Mouse (Mus musculus) kidney, embryonic 14.5 days (tissue): Measurements from ENCODE around the gene Ap1m2. TPM values are rescaled to one million over a fixed set of nuclear protein-coding genes. Genes with fewer than 3 reads are reported as not detected.
A peak's percentile ranks its signal among the peaks of the same experiment; 100 is the strongest.
"Not testable (repeated sequence)": the region's sequence is repeated elsewhere in the genome, so short reads cannot be mapped to it uniquely, and the experiment has no call there.

ENCODE experiments used
- ATAC-seq: fragments of 200-750 bp; cut with Nextera tagmentation; 2 replicates; pipeline ENCODE4 v1.8.0; 2017; ENCODE audit warnings: moderate number of reproducible peaks, mild to moderate bottlenecking, moderate TSS enrichment, moderate library complexity; ENCODE audit not compliant: low FRiP score, low TSS enrichment
- H3K27ac ChIP-seq: fragments of 300-500 bp; sonication (generic); 2 replicates; pipeline ENCODE4 v1.5.1; 2014; ENCODE audit warnings: low read depth, mild to moderate bottlenecking, low read length, moderate library complexity, mixed read lengths
- H3K27me3 ChIP-seq: fragments of 300-500 bp; sonication (generic); 2 replicates; pipeline ENCODE4 v1.6.1; 2014; ENCODE audit warnings: mild to moderate bottlenecking, low read length; ENCODE audit not compliant: control insufficient read depth, insufficient read depth
- H3K36me3 ChIP-seq: fragments of 300-500 bp; sonication (generic); 2 replicates; pipeline ENCODE4 v1.6.1; 2014; ENCODE audit warnings: low read length, mixed read lengths; ENCODE audit not compliant: control insufficient read depth, insufficient read depth
- H3K4me1 ChIP-seq: fragments of 300-500 bp; sonication (generic); 2 replicates; pipeline ENCODE4 v1.6.1; 2014; ENCODE audit warnings: low read length, mixed read lengths; ENCODE audit not compliant: control insufficient read depth, insufficient read depth
- H3K4me2 ChIP-seq: fragments of 300-500 bp; sonication (generic); replicated peaks from 2 replicates; pipeline ENCODE4 v1.6.1; 2014; ENCODE audit warnings: low read depth, mild to moderate bottlenecking, low read length
- H3K4me3 ChIP-seq: fragments of 300-500 bp; sonication (generic); 2 replicates; pipeline ENCODE4 v1.5.1; 2014; ENCODE audit warnings: mild to moderate bottlenecking, low read length
- H3K9ac ChIP-seq: fragments of 300-500 bp; sonication (generic); 2 replicates; pipeline ENCODE4 v1.6.1; 2014; ENCODE audit warnings: low read depth, mild to moderate bottlenecking, low read length, moderate library complexity
- H3K9me3 ChIP-seq: fragments of 300-500 bp; sonication (generic); 2 replicates; pipeline ENCODE4 v1.6.1; 2016; ENCODE audit warnings: low read length; ENCODE audit not compliant: control insufficient read depth
- WGBS: fragments of 180-500 bp; shearing (Covaris S2); extraction: QIAGEN DNeasy Blood & Tissue Kit; methylation state at CpG from one replicate; pipeline ENCODE4 v1.1.7; 2014; 5-methylcytosine and 5-hydroxymethylcytosine counted together
- polyA plus RNA-seq: library from polyadenylated mRNA; unstranded; fragments of >200 nt; fragmentation: Nextera tagmentation; extraction: Ambion mirVana; gene quantifications from 2 replicates; pipeline ENCODE4 v1.2.1, GENCODE M21; 2014

Ap1m2 gene
- polyA plus RNA-seq, 1 experiment from 2014 or later = 36.0 TPM

DNA sequence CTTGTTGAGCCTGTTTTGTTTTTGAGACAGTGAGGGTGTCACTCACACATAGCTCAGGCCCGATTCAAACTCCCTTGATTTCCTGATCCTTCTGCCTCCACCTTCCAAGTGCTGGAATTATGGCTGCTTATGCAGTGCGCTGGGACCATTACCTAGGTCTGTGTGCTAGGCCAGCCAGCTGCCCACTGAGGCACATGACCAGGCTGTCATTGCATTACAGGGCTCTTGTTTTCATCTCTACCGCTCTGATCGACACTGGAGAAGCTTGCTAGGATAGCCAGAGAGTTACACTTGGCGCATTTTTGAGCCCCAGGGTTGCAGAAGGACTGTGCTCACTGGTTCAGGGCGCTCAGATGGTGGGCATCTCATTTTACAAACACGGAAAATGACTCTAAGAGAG, 442 bp downstream of the Ap1m2 start:
- H3K27me3 ChIP-seq = peaks cover 7% of the 10 kb centered on the region; the same call in 1 of the 2 replicates
- peak overlapping the region; percentile 42 for H3K4me3 ChIP-seq
- no peaks in the 10 kb centered on the region for H3K36me3 ChIP-seq
- H3K9me3 ChIP-seq = no peaks in the 10 kb centered on the region
- 30% methylated on average over 7 of the region's 7 CpGs for WGBS
- peak overlapping the region; percentile 4; the same call in 1 of the 2 replicates for H3K4me2 ChIP-seq
- H3K27ac ChIP-seq = no peak overlapping the region
- no peak overlapping the region for H3K9ac ChIP-seq
- no peak for ATAC-seq
- 0 out of 2 replicates have a peak, but pooled peaks cover 4% of the 10 kb centered on the region for H3K4me1 ChIP-seq

- Histone ChIP-seq H3K36me3 (no peaks in the 10 kb centered on the region), H3K4me2 (0 out of 2 replicates have a peak overlapping the region, but pooled peaks have one; percentile 10), H3K9me3 (no peaks in the 10 kb centered on the region), H3K9ac (0 out of 2 replicates have a peak overlapping the region, but pooled peaks have one; percentile 0), H3K27me3 (peaks cover 7% of the 10 kb centered on the region; the same call in 1 of the 2 replicates), H3K27ac (no peak overlapping the region), H3K4me1 (0 out of 2 replicates have a peak, but pooled peaks cover 4% of the 10 kb centered on the region), H3K4me3 (no peak overlapping the region)
- WGBS = 51% methylated on average over 15 of the region's 15 CpGs
- ATAC-seq = peak; percentile 45; the same call in 1 of the 2 replicates
Measured at GRCm38 (mm10) chr9:21309150-21309741, 2.9 kb downstream of the Ap1m2 start.

DNA sequence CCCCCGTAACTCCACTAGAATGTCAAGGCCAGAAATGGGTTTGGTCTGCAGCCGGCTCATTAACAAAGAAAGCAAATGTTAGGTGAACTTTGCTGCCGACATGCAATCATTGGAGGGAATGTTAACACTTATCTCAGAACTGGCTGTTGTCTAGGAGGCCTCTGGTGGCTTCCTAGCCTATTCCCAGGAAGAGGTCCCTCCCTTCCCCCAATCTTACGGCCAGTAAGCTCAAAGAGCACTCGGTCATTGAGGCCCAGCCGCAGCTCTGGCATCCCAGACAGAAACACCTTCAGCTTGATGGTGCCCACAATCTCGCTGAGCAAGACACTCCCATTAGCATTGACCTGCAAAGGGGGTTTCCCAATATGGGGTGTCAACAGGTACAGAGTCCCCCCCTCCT, 7.1 kb downstream of the Ap1m2 start:
- Histone ChIP-seq H3K4me2 (no peak overlapping the region), H3K9ac (no peak overlapping the region), H3K27ac (no peak overlapping the region), H3K27me3 (no peaks in the 10 kb centered on the region), H3K9me3 (no peaks in the 10 kb centered on the region), H3K36me3 (no peaks in the 10 kb centered on the region), H3K4me1 (0 out of 2 replicates have a peak, but pooled peaks cover 4% of the 10 kb centered on the region), H3K4me3 (no peak overlapping the region)
- ATAC-seq = no peak
- 73% methylated on average over 7 of the region's 7 CpGs for whole genome bisulfite sequencing

- H3K27me3 ChIP-seq = no peaks in the 10 kb centered on the region
- no peaks in the 10 kb centered on the region for H3K36me3 ChIP-seq
- no peak overlapping the region for H3K4me2 ChIP-seq
- no peak overlapping the region for H3K4me3 ChIP-seq
- H3K27ac ChIP-seq = no peak overlapping the region
- ATAC-seq = no peak
- no peak overlapping the region for H3K9ac ChIP-seq
- H3K4me1 ChIP-seq = no peaks in the 10 kb centered on the region
- H3K9me3 ChIP-seq = no peaks in the 10 kb centered on the region
- 83% methylated on average over 10 of the region's 10 CpGs for WGBS
Measured at GRCm38 (mm10) chr9:21299014-21299413, 13.1 kb downstream of the Ap1m2 start.

- 91% methylated on average over 3 of the region's 3 CpGs for WGBS
- H3K36me3 ChIP-seq = no peaks in the 10 kb centered on the region
- H3K4me3 ChIP-seq = no peak overlapping the region
- H3K9ac ChIP-seq = no peak overlapping the region
- H3K27me3 ChIP-seq = no peaks in the 10 kb centered on the region
- no peak for ATAC-seq
- H3K4me2 ChIP-seq = no peak overlapping the region; the same call in 1 of the 2 replicates
- peaks cover 17% of the 10 kb centered on the region for H3K4me1 ChIP-seq
- no peaks in the 10 kb centered on the region for H3K9me3 ChIP-seq
- no peak overlapping the region for H3K27ac ChIP-seq
Measured at GRCm38 (mm10) chr9:21292271-21292670, 19.9 kb downstream of the Ap1m2 start.

DNA sequence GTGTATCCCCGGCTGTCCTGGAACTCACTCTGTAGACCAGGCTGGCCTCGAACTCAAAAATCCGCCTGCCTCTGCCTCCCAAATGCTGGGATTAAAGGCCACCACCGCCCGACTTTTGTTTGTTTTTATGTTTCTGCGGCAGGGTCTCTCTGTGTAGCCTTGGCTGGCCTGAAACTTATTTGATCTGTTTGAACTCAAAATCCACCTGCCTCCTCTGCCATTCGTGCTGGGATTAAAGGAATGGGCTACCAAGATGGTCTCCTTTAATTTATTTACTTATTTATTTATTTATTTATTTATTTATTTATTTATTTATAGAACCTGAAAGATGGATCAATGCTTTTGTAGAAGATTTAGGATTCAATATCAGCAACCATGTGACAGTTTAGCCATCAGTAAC, 20.3 kb downstream of the Ap1m2 start:
- Histone ChIP-seq H3K4me2 (peak overlapping the region; percentile 45), H3K9ac (peak overlapping the region; percentile 52; the same call in 1 of the 2 replicates), H3K4me3 (peak overlapping the region; percentile 36), H3K4me1 (peaks cover 21% of the 10 kb centered on the region), H3K27ac (peak overlapping the region; percentile 91)
- not testable (repeated sequence) for H3K36me3 ChIP-seq, H3K27me3 ChIP-seq, H3K9me3 ChIP-seq, ATAC-seq
- WGBS = 17% methylated on average over 7 of the region's 7 CpGs

DNA sequence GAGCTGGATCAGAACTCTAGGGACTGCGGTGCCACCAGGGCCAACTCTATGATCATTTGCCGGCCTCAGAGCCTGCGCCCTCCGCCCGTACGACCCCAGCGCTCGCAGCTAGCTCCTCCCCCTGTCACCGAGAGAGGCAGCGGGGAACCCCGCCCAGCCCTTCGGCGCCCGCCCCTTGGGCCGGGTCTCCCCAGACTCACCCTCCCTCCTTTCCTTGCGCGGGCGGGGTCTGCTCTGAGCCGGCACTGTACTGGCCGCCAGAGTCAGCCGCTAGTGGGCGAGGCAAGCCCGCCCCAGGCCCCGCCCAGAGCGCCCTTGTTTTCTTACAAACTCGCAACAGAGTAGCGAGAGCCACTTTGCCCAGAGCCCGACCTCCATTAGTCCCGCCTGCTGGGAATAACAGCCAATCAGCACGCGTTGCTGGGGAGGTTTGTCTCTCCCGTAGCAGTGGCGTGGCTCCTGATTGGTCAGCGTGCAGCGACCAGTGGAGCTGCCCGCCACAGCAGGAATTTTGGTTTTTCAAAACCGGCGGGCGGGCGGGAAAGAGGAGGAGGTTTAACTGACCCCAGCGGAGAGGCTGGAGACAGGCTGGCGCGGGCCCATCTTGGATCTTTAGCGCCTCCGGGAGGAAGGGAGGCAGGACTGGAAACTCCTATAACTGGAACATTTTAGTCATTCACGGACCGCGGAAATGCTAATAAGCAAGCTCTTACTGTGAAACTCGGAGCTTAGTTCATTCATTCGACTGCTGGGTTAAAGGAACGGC, 20.9 kb downstream of the Ap1m2 start, which contains the start of gene Cdkn2d:
TSS of gene Cdkn2d (minus strand) at position 386 of the 766 bp plus-strand sequence.
- Histone ChIP-seq H3K36me3 (peaks cover 3% of the 10 kb centered on the region; the same call in 1 of the 2 replicates), H3K9ac (peak within 1 kb of the TSS; percentile 71), H3K4me1 (peaks cover 27% of the 10 kb centered on the region), H3K27ac (peak within 1 kb of the TSS; percentile 91), H3K4me2 (peak within 1 kb of the TSS; percentile 65), H3K27me3 (no peaks in the 10 kb centered on the region), H3K9me3 (no peaks in the 10 kb centered on the region), H3K4me3 (peak within 1 kb of the TSS; percentile 78)
- WGBS = under 1% methylated on average over 49 of the region's 51 CpGs
- peak; percentile 95 for ATAC-seq

GRCm38 (mm10) chr9:21290589-21290988, 21.5 kb downstream of the Ap1m2 start:
- ATAC-seq = no peak
- WGBS = under 1% methylated on average over 20 of the region's 20 CpGs

GRCm38 (mm10) chr9:21289337-21289671, 22.8 kb downstream of the Ap1m2 start:
- Histone ChIP-seq H3K4me2 (peak overlapping the region; percentile 65), H3K9ac (no peak overlapping the region)

More at GRCm38 (mm10) chr9:21290589-21290988, 21.5 kb downstream of the Ap1m2 start:
- Histone ChIP-seq H3K36me3 (peaks cover 3% of the 10 kb centered on the region; the same call in 1 of the 2 replicates), H3K9me3 (no peaks in the 10 kb centered on the region), H3K27me3 (no peaks in the 10 kb centered on the region), H3K4me1 (peaks cover 27% of the 10 kb centered on the region), H3K27ac (peak overlapping the region; percentile 63; the same call in 1 of the 2 replicates), H3K4me2 (peak overlapping the region; percentile 65), H3K9ac (peak overlapping the region; percentile 71), H3K4me3 (peak overlapping the region; percentile 78)

More at GRCm38 (mm10) chr9:21289337-21289671, 22.8 kb downstream of the Ap1m2 start:
- peaks cover 13% of the 10 kb centered on the region; the same call in 1 of the 2 replicates for H3K36me3 ChIP-seq
- H3K9me3 ChIP-seq = no peaks in the 10 kb centered on the region
- 83% methylated on average over 2 of the region's 2 CpGs for WGBS
- H3K27me3 ChIP-seq = no peaks in the 10 kb centered on the region
- H3K4me3 ChIP-seq = peak overlapping the region; percentile 78; the same call in 1 of the 2 replicates
- H3K4me1 ChIP-seq = peaks cover 27% of the 10 kb centered on the region
- H3K27ac ChIP-seq = no peak overlapping the region
- ATAC-seq = no peak
